Mouse (Mus musculus) adrenal gland, adult 18-20 months (tissue): ENCODE measurements at regions not wholly inside any gene's neighbourhood (a gene's known extent, or its start where the extent isn't known, plus 50 kb on each side); places are given as distances from the start of the nearest gene placed in this dataset.

Source experiments
- DNase-seq, 2 experiments: peaks; one replicate each; pipeline ENCODE4 v3.0.0; 2021 to 2022; ENCODE audit warnings: low spot score in 2 of 2

GRCm38 (mm10) chr2:148559376-148559775 lies 113.0 kb upstream of the Nxt1 start:
- no peak for DNase-seq

GRCm38 (mm10) chr2:148558365-148558764 lies 114.0 kb upstream of the Nxt1 start:
- no peak for DNase-seq

- no peak for DNase-seq
Measured at GRCm38 (mm10) chr2:148551207-148551606, 107.8 kb upstream of the Cd93 start.

- DNase-seq: no peak
Measured at GRCm38 (mm10) chr2:148549618-148550017, 106.3 kb upstream of the Cd93 start.

- no peak for DNase-seq
Measured at GRCm38 (mm10) chr2:148542340-148542739, 99.0 kb upstream of the Cd93 start.

- DNase-seq: no peak
Measured at GRCm38 (mm10) chr2:148537914-148538510, 94.6 kb upstream of the Cd93 start.

GRCm38 (mm10) chr2:148537251-148537650 lies 93.9 kb upstream of the Cd93 start:
- no peak for DNase-seq

GRCm38 (mm10) chr2:148536608-148537007 lies 93.2 kb upstream of the Cd93 start:
- no peak for DNase-seq

- peak; percentile 31 to 51 for DNase-seq
Measured at GRCm38 (mm10) chr2:148535562-148536180, 92.3 kb upstream of the Cd93 start.

- DNase-seq: no peak
Measured at GRCm38 (mm10) chr2:148532051-148532450, 88.7 kb upstream of the Cd93 start.

GRCm38 (mm10) chr2:148530546-148530945 lies 87.2 kb upstream of the Cd93 start:
- DNase-seq: peak in 1 of 2 experiments; percentile 5

GRCm38 (mm10) chr2:148529900-148530299 lies 86.5 kb upstream of the Cd93 start:
- DNase-seq: no peak

- no peak for DNase-seq
Measured at GRCm38 (mm10) chr2:148527755-148528154, 84.4 kb upstream of the Cd93 start.

GRCm38 (mm10) chr2:148525496-148525895 lies 82.1 kb upstream of the Cd93 start:
- DNase-seq: no peak

GRCm38 (mm10) chr2:148523401-148523800 lies 80.0 kb upstream of the Cd93 start:
- DNase-seq: no peak

- DNase-seq: no peak
Measured at GRCm38 (mm10) chr2:148522936-148523335, 79.6 kb upstream of the Cd93 start.

GRCm38 (mm10) chr2:148521966-148522575 lies 78.7 kb upstream of the Cd93 start:
- no peak for DNase-seq

GRCm38 (mm10) chr2:148520291-148520690 lies 76.9 kb upstream of the Cd93 start:
- no peak for DNase-seq

GRCm38 (mm10) chr2:148519689-148520290 lies 76.4 kb upstream of the Cd93 start:
- no peak for DNase-seq

- no peak for DNase-seq
Measured at GRCm38 (mm10) chr2:148517906-148518305, 74.5 kb upstream of the Cd93 start.

GRCm38 (mm10) chr2:148510008-148510681 lies 66.8 kb upstream of the Cd93 start:
- no peak for DNase-seq

- no peak for DNase-seq
Measured at GRCm38 (mm10) chr2:148509357-148509756, 66.0 kb upstream of the Cd93 start.
